Mouse (Mus musculus): ENCODE measurements around the gene Glrx2.

GRCm38 (mm10) chr1:143738811-143739210 is 22.7 kb downstream of the Glrx2 start:
- TF ChIP-seq CTCF (IDR thresholded peaks at IDR 0.05; ENCODE audit: borderline replicate concordance, insufficient read depth, low read length), result no peak
- no peak for TF ChIP-seq POLR2A (IDR thresholded peaks at IDR 0.05; ENCODE audit: low read depth, low read length)
